Mouse (Mus musculus) lung, postnatal 4 days (tissue): ENCODE results near the gene Arl6.

Experiments
- DNase-seq, 2 experiments: peaks; one replicate each; pipeline ENCODE4 v3.0.0; 2021

Arl6 gene

GRCm38 (mm10) chr16:59639102-59639691 is at the start of gene Arl6:
TSS of gene Arl6 (minus strand) at chr16:59639391.
- DNase-seq: peak; percentile 93 to 96

GRCm38 (mm10) chr16:59685135-59685534 is 45.9 kb upstream of the Arl6 start:
- DNase-seq: no peak

- peak; percentile 26 to 51 for DNase-seq
These were observed 44.2 kb upstream of the Arl6 start for GRCm38 (mm10) chr16:59683434-59683833.

- DNase-seq: no peak
These were observed 43.2 kb upstream of the Arl6 start for GRCm38 (mm10) chr16:59682216-59682891.

GRCm38 (mm10) chr16:59666938-59667337 is 27.7 kb upstream of the Arl6 start:
- no peak for DNase-seq

GRCm38 (mm10) chr16:59643766-59644165 is 4.6 kb upstream of the Arl6 start:
- DNase-seq: no peak

- DNase-seq: no peak
These were observed 794 bp upstream of the Arl6 start for GRCm38 (mm10) chr16:59639985-59640384.

- no peak for DNase-seq
These were observed 4.6 kb downstream of the Arl6 start for GRCm38 (mm10) chr16:59634598-59634997.

GRCm38 (mm10) chr16:59621554-59621953 is 17.6 kb downstream of the Arl6 start:
- DNase-seq: no peak

GRCm38 (mm10) chr16:59617167-59617566 is 22.0 kb downstream of the Arl6 start:
- DNase-seq: peak in 1 of 2 experiments; percentile 40

GRCm38 (mm10) chr16:59615675-59616074 is 23.5 kb downstream of the Arl6 start:
- no peak for DNase-seq

- DNase-seq: no peak
These were observed 28.4 kb downstream of the Arl6 start for GRCm38 (mm10) chr16:59610750-59611149.

GRCm38 (mm10) chr16:59604078-59604781 is 35.0 kb downstream of the Arl6 start:
- no peak for DNase-seq

GRCm38 (mm10) chr16:59600311-59601251 is 38.6 kb downstream of the Arl6 start, which contains the start of gene Crybg3:
TSS of gene Crybg3 (minus strand) at chr16:59600979.
- DNase-seq: peak; percentile 88 to 91

GRCm38 (mm10) chr16:59599411-59600265 is 39.6 kb downstream of the Arl6 start:
- no peak for DNase-seq

- no peak for DNase-seq
These were observed 40.2 kb downstream of the Arl6 start for GRCm38 (mm10) chr16:59598997-59599396.

- no peak for DNase-seq
These were observed 41.9 kb downstream of the Arl6 start for GRCm38 (mm10) chr16:59597256-59597655.

GRCm38 (mm10) chr16:59594714-59595113 is 44.5 kb downstream of the Arl6 start:
- DNase-seq: no peak

- no peak for DNase-seq
These were observed 48.4 kb downstream of the Arl6 start for GRCm38 (mm10) chr16:59590790-59591189.

- no peak for DNase-seq
These were observed 50.7 kb downstream of the Arl6 start for GRCm38 (mm10) chr16:59588351-59589025.

- DNase-seq: no peak
These were observed 51.4 kb downstream of the Arl6 start for GRCm38 (mm10) chr16:59587816-59588215.
